Mouse (Mus musculus) left cerebral cortex, postnatal 25 days (tissue): ENCODE measurements around the gene Slc16a13. TPM values are rescaled to one million over a fixed set of nuclear protein-coding genes. Genes with fewer than 3 reads are reported as not detected.

ENCODE experiments used
- DNase-seq, 2 experiments: peaks; one replicate each; pipeline ENCODE4 v3.0.0; 2022; ENCODE audit warnings: low spot score in 2 of 2, mixed read lengths in 1 of 2
- intact Hi-C: fragments of 180-260 bp; cut with DNase I; formaldehyde crosslinking; loops from one replicate; pipeline ENCODE4 v1.15.1; 2025
- total RNA-seq, 2 experiments: library from RNA; stranded (reverse); gene quantifications; 2 replicates each; pipeline ENCODE4 v1.2.3; 2021

Gene Slc16a13
- total RNA-seq, 2 experiments from 2014 or later = 7.0 to 8.3 TPM

DNA sequence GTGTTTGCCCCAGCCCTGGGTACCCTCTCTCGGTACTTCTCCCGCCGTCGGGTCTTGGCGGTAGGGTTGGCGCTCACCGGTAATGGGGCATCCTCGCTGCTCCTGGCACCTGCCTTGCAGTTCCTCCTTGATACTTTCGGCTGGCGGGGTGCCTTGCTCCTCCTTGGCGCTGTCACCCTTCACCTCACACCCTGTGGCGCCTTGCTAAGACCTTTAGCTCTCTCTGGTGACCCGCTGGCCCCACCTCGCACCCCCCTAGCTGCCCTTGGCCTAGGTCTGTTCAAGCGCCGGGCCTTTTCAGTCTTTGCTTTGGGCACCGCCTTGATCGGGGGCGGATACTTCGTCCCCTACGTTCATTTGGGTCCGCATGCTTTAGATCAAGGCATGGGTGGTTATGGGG is 5.6 kb downstream of the Slc16a13 start:
- no peak for DNase-seq
- intact Hi-C loops = no loop called here

GRCm38 (mm10) chr11:70214856-70215209 is 6.0 kb downstream of the Slc16a13 start:
- intact Hi-C loops = loop anchor here (5.0 kb wide), 2 partner anchors 213 to 283 kb away; partner anchors contain the start of gene Dvl2
- DNase-seq = no peak

DNA sequence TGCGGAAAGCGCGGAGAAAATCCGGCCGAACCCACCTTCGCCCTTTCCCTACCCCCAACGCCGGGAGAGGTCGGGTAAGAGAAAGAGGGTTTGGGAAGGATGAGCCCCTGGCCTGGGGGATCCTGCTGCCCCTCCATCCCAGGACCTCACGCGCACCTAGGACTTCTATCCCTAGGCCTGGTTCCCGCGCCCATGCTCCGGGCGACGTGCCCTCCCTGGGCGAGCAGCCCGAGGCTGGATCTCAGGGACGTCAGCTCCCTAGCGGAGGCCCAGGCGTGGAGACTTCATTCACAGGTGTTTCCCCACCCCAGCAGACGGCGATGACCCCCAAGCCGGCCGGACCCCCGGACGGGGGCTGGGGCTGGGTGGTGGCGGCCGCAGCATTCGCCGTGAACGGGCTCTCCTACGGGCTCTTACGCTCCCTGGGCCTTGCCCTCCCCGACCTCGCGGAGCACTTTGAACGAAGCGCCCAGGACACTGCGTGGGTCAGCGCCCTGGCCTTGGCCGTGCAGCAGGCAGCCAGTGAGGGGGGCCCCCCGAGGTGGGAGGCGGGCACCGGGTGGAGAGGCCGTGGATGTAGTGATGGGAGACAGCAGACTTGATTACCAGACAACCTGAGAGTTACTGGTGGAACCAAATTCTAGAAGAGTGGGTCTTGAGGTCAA is 6.5 kb downstream of the Slc16a13 start:
- intact Hi-C loops = loop anchor here (5.0 kb wide), 2 partner anchors 212 to 282 kb away; partner anchors contain the start of gene Dvl2
- no peak for DNase-seq

DNA sequence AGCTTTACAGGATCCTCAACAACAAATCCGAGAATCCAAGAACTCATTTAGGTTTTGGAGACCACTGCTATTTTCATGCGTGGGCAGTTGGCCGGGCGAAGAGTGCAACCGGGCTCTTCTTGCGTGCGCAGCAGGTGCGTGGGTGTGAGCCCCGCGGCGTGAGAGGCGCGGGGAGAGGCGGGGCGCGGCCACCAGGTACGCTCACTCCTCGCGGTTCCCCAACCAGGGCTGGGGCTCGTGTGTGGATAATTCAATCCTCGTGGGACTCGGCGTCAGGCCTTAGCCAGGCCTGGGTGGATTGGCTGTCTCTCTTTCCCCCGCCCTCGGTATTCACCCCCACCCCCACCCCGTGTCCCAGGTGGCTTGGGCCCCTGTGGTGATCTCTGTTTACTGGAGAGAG is 7.1 kb downstream of the Slc16a13 start:
- intact Hi-C loops = loop anchor here (1.0 to 5.0 kb wide), 4 partner anchors 139 to 281 kb away; partner anchors contain the start of gene Dvl2
- peak; percentile 56 to 58 for DNase-seq

DNA sequence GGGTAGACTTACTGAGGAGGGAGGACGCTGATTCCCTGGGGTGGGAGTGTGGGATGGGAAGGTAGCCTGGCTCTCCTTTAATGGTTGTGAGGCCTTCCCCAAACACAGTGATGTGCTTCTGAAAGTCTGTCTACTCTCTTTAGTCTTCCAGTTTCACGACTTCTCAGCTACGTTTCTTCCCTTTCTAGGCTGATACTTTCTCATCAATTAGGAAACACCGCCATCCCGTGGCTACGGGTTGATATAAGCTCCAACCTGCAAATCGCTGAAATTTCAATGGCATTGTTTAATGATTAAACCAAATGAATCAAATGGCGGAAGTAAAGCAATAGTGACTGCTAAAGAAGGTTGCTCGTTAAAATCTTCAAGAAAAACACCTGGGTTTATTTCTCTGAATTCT is 8.0 kb downstream of the Slc16a13 start:
- peak; percentile 65 to 79 for DNase-seq
- intact Hi-C loops = loop anchor here (1.0 to 5.0 kb wide), 4 partner anchors 139 to 281 kb away; partner anchors contain the start of gene Dvl2

GRCm38 (mm10) chr11:70212423-70212822 is 8.4 kb downstream of the Slc16a13 start, which contains the start of gene Slc16a11:
Slc16a11 (plus strand) TSS chr11:70212752.
- no peak for DNase-seq

GRCm38 (mm10) chr11:70211972-70212371 is 8.9 kb downstream of the Slc16a13 start:
- intact Hi-C loops = loop anchor here (2.0 to 5.0 kb wide), 3 partner anchors 155 to 280 kb away; partner anchors contain the start of gene Dvl2
- DNase-seq = no peak

More at GRCm38 (mm10) chr11:70212423-70212822, 8.4 kb downstream of the Slc16a13 start, which contains the start of gene Slc16a11:
- intact Hi-C loops = loop anchor here (2.0 to 5.0 kb wide), 3 partner anchors 156 to 280 kb away; partner anchors contain the start of gene Dvl2

GRCm38 (mm10) chr11:70210681-70211080 is 10.2 kb downstream of the Slc16a13 start:
- DNase-seq = no peak
- intact Hi-C loops = loop anchor here (5.0 kb wide), 2 partner anchors 208 to 278 kb away; partner anchors contain the start of gene Dvl2

- no peak for DNase-seq
- intact Hi-C loops = no loop called here
Observed at GRCm38 (mm10) chr11:70208778-70209388, 12.0 kb downstream of the Slc16a13 start.

GRCm38 (mm10) chr11:70207283-70207682 is 13.6 kb downstream of the Slc16a13 start:
- DNase-seq = no peak
- intact Hi-C loops = no loop called here

GRCm38 (mm10) chr11:70206801-70207200 is 14.1 kb downstream of the Slc16a13 start:
- no peak for DNase-seq
- intact Hi-C loops = no loop called here

GRCm38 (mm10) chr11:70201691-70202090 is 19.2 kb downstream of the Slc16a13 start:
- peak; percentile 67 to 74 for DNase-seq
- intact Hi-C loops = loop anchor here (5.0 kb wide), 1 partner anchor 129 kb away; no protein-coding TSS in a partner anchor

- no peak for DNase-seq
- intact Hi-C loops = loop anchor here (5.0 kb wide), 1 partner anchor 128 kb away; no protein-coding TSS in a partner anchor
Observed at GRCm38 (mm10) chr11:70200036-70200608, 20.7 kb downstream of the Slc16a13 start.

GRCm38 (mm10) chr11:70199107-70199506 is 21.8 kb downstream of the Slc16a13 start:
- intact Hi-C loops = no loop called here
- DNase-seq = no peak

DNA sequence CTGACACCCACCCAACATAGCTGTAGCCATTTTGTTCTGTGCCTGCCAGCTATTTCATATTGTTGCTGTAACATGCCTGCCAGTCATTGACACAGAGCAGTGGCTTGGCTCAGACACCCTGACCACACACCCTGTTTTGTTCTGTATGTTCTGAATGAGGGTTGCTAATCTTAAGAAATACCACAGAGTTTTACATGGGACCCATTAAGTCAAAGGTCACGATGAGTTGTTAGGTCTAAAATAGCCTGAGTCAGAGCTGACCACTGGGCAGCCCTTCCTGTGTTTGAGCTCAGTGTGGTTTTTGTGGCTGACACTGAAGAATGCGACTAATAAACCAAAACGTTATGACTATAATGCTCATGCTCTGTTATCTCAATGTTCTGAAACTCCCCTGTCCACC is 22.5 kb downstream of the Slc16a13 start:
- intact Hi-C loops = no loop called here
- no peak for DNase-seq

GRCm38 (mm10) chr11:70193354-70194285 is 27.2 kb downstream of the Slc16a13 start:
- intact Hi-C loops = no loop called here
- DNase-seq = no peak

- no peak for DNase-seq
- intact Hi-C loops = no loop called here
Observed at GRCm38 (mm10) chr11:70192157-70192556, 28.7 kb downstream of the Slc16a13 start.

GRCm38 (mm10) chr11:70191188-70191587 is 29.7 kb downstream of the Slc16a13 start:
- DNase-seq = no peak
- intact Hi-C loops = no loop called here
